In the genomic region with DNA sequence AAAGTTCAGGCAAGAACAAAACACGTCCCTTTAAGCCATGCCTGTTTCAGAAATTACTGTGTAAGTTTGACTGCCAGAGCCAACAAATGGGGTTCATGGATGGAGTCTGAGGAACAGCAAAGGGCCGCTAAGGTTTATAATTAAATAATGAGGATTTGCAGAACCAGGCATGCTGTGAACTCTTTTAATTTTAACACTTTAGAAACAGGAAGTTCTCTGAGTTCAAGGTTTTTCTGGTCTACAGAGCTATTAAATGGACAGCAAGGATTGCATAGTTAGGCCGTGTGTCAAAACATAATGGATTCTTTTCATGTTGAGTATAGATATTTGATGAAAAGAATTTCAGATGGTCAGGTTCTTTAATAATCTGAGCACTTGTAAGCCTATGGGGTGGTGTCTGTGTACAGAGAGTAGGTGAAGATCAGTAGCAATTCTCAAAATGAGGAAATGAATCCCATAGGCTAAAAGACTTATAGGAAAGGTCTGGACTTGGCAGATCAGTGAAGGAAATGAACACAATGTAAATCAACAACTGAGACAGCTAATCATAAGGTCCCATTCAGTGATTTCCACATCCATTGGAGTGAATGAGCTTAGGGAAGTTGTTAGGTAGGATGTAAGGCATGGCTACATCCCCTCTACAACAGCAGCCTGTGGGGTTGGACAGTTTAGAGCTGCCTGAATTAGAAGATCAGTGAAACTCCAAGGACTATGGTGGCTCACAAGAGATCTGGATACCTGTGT, we compare ENCODE assay signal across 41 mouse cellular contexts. TPM values are rescaled to one million over a fixed set of nuclear protein-coding genes. Genes with fewer than 3 reads are reported as not detected.
"Had no signal": no experiment of that assay in that cellular context is flagged by ENCODE, and none has a peak within 500 bp of the region (broad histone marks: within the 10 kb centered on the region; RNA-seq: fewer than 3 reads in every experiment).

No protein-coding gene starts in this region.

RNA-seq across cellular contexts. Expression of gene Gm21761, which starts 4.3 kb away (rescaled TPM):
- total RNA-seq: heart, postnatal 10 days; heart, postnatal 14 days; heart, postnatal 25 days; heart, postnatal 36 days; heart, postnatal 4 days; hematopoietic stem cell, adult 5-6 weeks; hindbrain, postnatal 0 days; layer of hippocampus, adult 18-20 months; layer of hippocampus, adult 2 months; layer of hippocampus, adult 8-10 months; layer of hippocampus, postnatal 10 days; layer of hippocampus, postnatal 14 days; layer of hippocampus, postnatal 25 days; layer of hippocampus, postnatal 36 days; left cerebral cortex, adult 18-20 months had no signal
- polyA plus RNA-seq: heart, embryonic 10.5 days; heart, embryonic 11.5 days; heart, embryonic 12.5 days; heart, embryonic 13.5 days; heart, embryonic 14.5 days; heart, embryonic 15.5 days; heart, embryonic 16.5 days; heart, postnatal 0 days; hindbrain, embryonic 10.5 days; hindbrain, embryonic 11.5 days; hindbrain, embryonic 12.5 days; hindbrain, embryonic 13.5 days; hindbrain, embryonic 14.5 days; hindbrain, embryonic 15.5 days; hindbrain, embryonic 16.5 days; hindbrain, postnatal 0 days; inflammation-experienced regulatory T-cells, adult 6 months; intestine, embryonic 14.5 days; intestine, embryonic 15.5 days; intestine, embryonic 16.5 days; intestine, postnatal 0 days; kidney, adult 2 months; kidney, embryonic 14.5 days; kidney, embryonic 15.5 days; kidney, embryonic 16.5 days; kidney, postnatal 0 days; large intestine, adult 2 months had no signal

RNA-seq across cellular contexts. Expression of gene B020031M17Rik, which starts 25.8 kb away (rescaled TPM):
- total RNA-seq: heart, postnatal 10 days; heart, postnatal 14 days; heart, postnatal 25 days; heart, postnatal 36 days; heart, postnatal 4 days; hematopoietic stem cell, adult 5-6 weeks; hindbrain, postnatal 0 days; layer of hippocampus, adult 18-20 months; layer of hippocampus, adult 2 months; layer of hippocampus, adult 8-10 months; layer of hippocampus, postnatal 10 days; layer of hippocampus, postnatal 14 days; layer of hippocampus, postnatal 25 days; layer of hippocampus, postnatal 36 days; left cerebral cortex, adult 18-20 months had no signal
- polyA plus RNA-seq: heart, embryonic 10.5 days; heart, embryonic 11.5 days; heart, embryonic 12.5 days; heart, embryonic 13.5 days; heart, embryonic 14.5 days; heart, embryonic 15.5 days; heart, embryonic 16.5 days; heart, postnatal 0 days; hindbrain, embryonic 10.5 days; hindbrain, embryonic 11.5 days; hindbrain, embryonic 12.5 days; hindbrain, embryonic 13.5 days; hindbrain, embryonic 14.5 days; hindbrain, embryonic 15.5 days; hindbrain, embryonic 16.5 days; hindbrain, postnatal 0 days; inflammation-experienced regulatory T-cells, adult 6 months; intestine, embryonic 14.5 days; intestine, embryonic 15.5 days; intestine, embryonic 16.5 days; intestine, postnatal 0 days; kidney, adult 2 months; kidney, embryonic 14.5 days; kidney, embryonic 15.5 days; kidney, embryonic 16.5 days; kidney, postnatal 0 days; large intestine, adult 2 months had no signal

RNA-seq across cellular contexts. Expression of gene Tcstv1, which starts 30.2 kb away (rescaled TPM):
- total RNA-seq: heart, postnatal 10 days; heart, postnatal 14 days; heart, postnatal 25 days; heart, postnatal 36 days; heart, postnatal 4 days; hematopoietic stem cell, adult 5-6 weeks; hindbrain, postnatal 0 days; layer of hippocampus, adult 18-20 months; layer of hippocampus, adult 2 months; layer of hippocampus, adult 8-10 months; layer of hippocampus, postnatal 10 days; layer of hippocampus, postnatal 14 days; layer of hippocampus, postnatal 25 days; layer of hippocampus, postnatal 36 days; left cerebral cortex, adult 18-20 months had no signal
- polyA plus RNA-seq: heart, embryonic 10.5 days; heart, embryonic 11.5 days; heart, embryonic 12.5 days; heart, embryonic 13.5 days; heart, embryonic 14.5 days; heart, embryonic 15.5 days; heart, embryonic 16.5 days; heart, postnatal 0 days; hindbrain, embryonic 10.5 days; hindbrain, embryonic 11.5 days; hindbrain, embryonic 12.5 days; hindbrain, embryonic 13.5 days; hindbrain, embryonic 14.5 days; hindbrain, embryonic 15.5 days; hindbrain, embryonic 16.5 days; hindbrain, postnatal 0 days; inflammation-experienced regulatory T-cells, adult 6 months; intestine, embryonic 14.5 days; intestine, embryonic 15.5 days; intestine, embryonic 16.5 days; intestine, postnatal 0 days; kidney, adult 2 months; kidney, embryonic 14.5 days; kidney, embryonic 15.5 days; kidney, embryonic 16.5 days; kidney, postnatal 0 days; large intestine, adult 2 months had no signal
